Mouse (Mus musculus) liver, adult 2 months (tissue): ENCODE data around the gene Scgb1a1. TPM values are rescaled to one million over a fixed set of nuclear protein-coding genes. Genes with fewer than 3 reads are reported as not detected.
"Not testable (repeated sequence)": the region's sequence is repeated elsewhere in the genome, so short reads cannot be mapped to it uniquely, and the experiment has no call there.

Experiments
- DNase-seq: peaks from one replicate; pipeline ENCODE4 v3.0.0-alpha.2; 2011; ENCODE audit warnings: low read depth, low spot score; ENCODE audit errors: extremely low read depth
- H3K27ac ChIP-seq: fragments of 200-500 bp; replicated peaks from 2 replicates; pipeline ENCODE4 v1.5.1; 2012; ENCODE audit warnings: low read depth, mild to moderate bottlenecking, control low read depth, inconsistent platforms, low read length; ENCODE audit not compliant: insufficient read depth
- H3K27me3 ChIP-seq: fragments of 200-500 bp; 2 replicates; pipeline ENCODE4 v1.6.1; 2012; ENCODE audit warnings: mild to moderate bottlenecking, moderate library complexity, low read length, inconsistent platforms; ENCODE audit not compliant: control insufficient read depth, insufficient read depth
- H3K36me3 ChIP-seq: fragments of 200-500 bp; 2 replicates; pipeline ENCODE4 v1.6.1; 2012; ENCODE audit warnings: low read length, inconsistent platforms; ENCODE audit not compliant: control insufficient read depth, insufficient read depth
- H3K4me1 ChIP-seq: fragments of 200-500 bp; 2 replicates; pipeline ENCODE4 v1.6.1; 2011; ENCODE audit warnings: low read length; ENCODE audit not compliant: control insufficient read depth, insufficient read depth
- H3K4me3 ChIP-seq: fragments of 200-500 bp; 2 replicates; pipeline ENCODE4 v1.5.1; 2011; ENCODE audit warnings: low read depth, mild to moderate bottlenecking, control low read depth, low read length, moderate library complexity; ENCODE audit not compliant: insufficient read depth
- H3K79me2 ChIP-seq: fragments of 200-500 bp; 2 replicates; pipeline ENCODE4 v1.6.1; 2012; ENCODE audit warnings: inconsistent platforms, mild to moderate bottlenecking, low read length, moderate library complexity; ENCODE audit not compliant: control insufficient read depth, insufficient read depth
- H3K9ac ChIP-seq: fragments of 200-500 bp; 2 replicates; pipeline ENCODE4 v1.6.1; 2012; ENCODE audit warnings: low read depth, mild to moderate bottlenecking, control low read depth, inconsistent platforms, low read length
- CTCF ChIP-seq: fragments of 200-500 bp; IDR thresholded peaks from 2 replicates; pipeline ENCODE4 v1.5.1; 2011; ENCODE audit warnings: low read depth, low read length, control low read depth
- POLR2A ChIP-seq: fragments of 200-500 bp; IDR thresholded peaks from 2 replicates; pipeline ENCODE4 v1.6.1; 2011; ENCODE audit warnings: low read length, control low read depth; ENCODE audit not compliant: insufficient read depth; ENCODE audit errors: extremely low read depth
- WGBS: fragments of 180-500 bp; shearing (Covaris S2); methylation state at CpG from one replicate; pipeline ENCODE4 v1.1.7; 2018; 5-methylcytosine and 5-hydroxymethylcytosine counted together
- polyA plus RNA-seq: library from polyadenylated mRNA; depleted of rRNA; stranded (reverse); fragments of >200 nt; gene quantifications from 2 replicates; pipeline ENCODE4 v1.2.3, GENCODE M21; 2012
- total RNA-seq: library from RNA; depleted of rRNA; stranded (reverse); fragments of >200 nt; gene quantifications from 2 replicates; pipeline ENCODE4 v1.2.3, GENCODE M21; 2014

The Scgb1a1 gene
- total and polyA plus RNA-seq, 2 experiments = 1.4 TPM; not detected in 1

- Histone ChIP-seq H3K27me3 (no peaks in the 10 kb centered on the region), H3K27ac (no peak overlapping the region), H3K4me1 (no peaks in the 10 kb centered on the region), H3K9ac (no peak overlapping the region), H3K36me3 (no peaks in the 10 kb centered on the region), H3K4me3 (no peak overlapping the region), H3K79me2 (no peaks in the 10 kb centered on the region)
- no peak for DNase-seq
- TF ChIP-seq CTCF = no peak
- no peak for TF ChIP-seq POLR2A
- WGBS = 64% methylated on average over 4 of the region's 4 CpGs
Observed at GRCm38 (mm10) chr19:9128499-9129194, 40.9 kb upstream of the Scgb1a1 start.

GRCm38 (mm10) chr19:9123986-9124385 lies 36.2 kb upstream of the Scgb1a1 start:
- H3K4me3 ChIP-seq, H3K27ac ChIP-seq, H3K27me3 ChIP-seq, H3K4me1 ChIP-seq, H3K9ac ChIP-seq, H3K36me3 ChIP-seq, DNase-seq, H3K79me2 ChIP-seq: not testable (repeated sequence)
- 97% methylated on average over 2 of the region's 2 CpGs for WGBS

GRCm38 (mm10) chr19:9122390-9122789 lies 34.6 kb upstream of the Scgb1a1 start:
- Histone ChIP-seq H3K27ac (no peak overlapping the region), H3K27me3 (no peaks in the 10 kb centered on the region), H3K4me3 (no peak overlapping the region), H3K4me1 (peaks cover 4% of the 10 kb centered on the region), H3K79me2 (no peaks in the 10 kb centered on the region), H3K9ac (no peak overlapping the region), H3K36me3 (no peaks in the 10 kb centered on the region)
- WGBS = 96% methylated on average over 1 of the region's 1 CpGs
- TF ChIP-seq POLR2A (no peak), CTCF (no peak)
- no peak for DNase-seq

GRCm38 (mm10) chr19:9119655-9120425 lies 32.1 kb upstream of the Scgb1a1 start:
- no peaks in the 10 kb centered on the region for H3K36me3 ChIP-seq
- TF ChIP-seq CTCF = no peak
- TF ChIP-seq POLR2A = no peak
- no peaks in the 10 kb centered on the region for H3K79me2 ChIP-seq
- no peak overlapping the region for H3K4me3 ChIP-seq
- H3K4me1 ChIP-seq = peaks cover 4% of the 10 kb centered on the region
- no peak overlapping the region for H3K9ac ChIP-seq
- 49% methylated on average over 3 of the region's 3 CpGs for WGBS
- peak; percentile 87 for DNase-seq
- H3K27ac ChIP-seq = peak overlapping the region; percentile 16; the same call in 1 of the 2 replicates
- no peaks in the 10 kb centered on the region for H3K27me3 ChIP-seq

- Histone ChIP-seq H3K27me3 (no peaks in the 10 kb centered on the region), H3K9ac (no peak overlapping the region), H3K4me3 (no peak overlapping the region), H3K4me1 (peaks cover 4% of the 10 kb centered on the region), H3K36me3 (no peaks in the 10 kb centered on the region), H3K27ac (no peak overlapping the region), H3K79me2 (no peaks in the 10 kb centered on the region)
- TF ChIP-seq CTCF (no peak), POLR2A (no peak)
- WGBS = 37% methylated on average over 5 of the region's 5 CpGs
- peak; percentile 67 for DNase-seq
Observed at GRCm38 (mm10) chr19:9117275-9117674, 29.5 kb upstream of the Scgb1a1 start.

GRCm38 (mm10) chr19:9116268-9116667 lies 28.5 kb upstream of the Scgb1a1 start:
- no peak for TF ChIP-seq CTCF
- TF ChIP-seq POLR2A = no peak
- DNase-seq = no peak
- WGBS = 64% methylated on average over 4 of the region's 4 CpGs
- Histone ChIP-seq H3K27ac (no peak overlapping the region), H3K4me1 (peaks cover 4% of the 10 kb centered on the region), H3K27me3 (no peaks in the 10 kb centered on the region), H3K36me3 (no peaks in the 10 kb centered on the region), H3K9ac (no peak overlapping the region), H3K4me3 (no peak overlapping the region), H3K79me2 (no peaks in the 10 kb centered on the region)
